Mouse (Mus musculus): ENCODE results near the gene Stac2.

Stac2 gene

DNA sequence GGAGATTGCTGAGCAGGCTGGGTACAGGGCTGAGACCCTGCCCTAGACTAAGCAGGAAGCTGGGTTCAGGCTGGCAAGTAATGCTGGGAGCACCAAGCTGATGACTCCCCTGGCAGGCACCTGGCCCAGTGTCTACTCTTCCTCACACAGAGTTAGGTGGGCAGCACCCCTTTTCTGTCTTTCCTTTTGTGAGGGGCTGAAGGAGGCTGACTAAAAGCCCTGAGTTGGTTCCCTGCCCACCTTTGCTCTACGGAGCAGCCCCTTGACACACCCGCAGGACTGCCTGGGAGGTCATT, 2.8 kb downstream of the Stac2 start:
- no peak for DNase-seq (ENCODE audit: low read depth)

DNA sequence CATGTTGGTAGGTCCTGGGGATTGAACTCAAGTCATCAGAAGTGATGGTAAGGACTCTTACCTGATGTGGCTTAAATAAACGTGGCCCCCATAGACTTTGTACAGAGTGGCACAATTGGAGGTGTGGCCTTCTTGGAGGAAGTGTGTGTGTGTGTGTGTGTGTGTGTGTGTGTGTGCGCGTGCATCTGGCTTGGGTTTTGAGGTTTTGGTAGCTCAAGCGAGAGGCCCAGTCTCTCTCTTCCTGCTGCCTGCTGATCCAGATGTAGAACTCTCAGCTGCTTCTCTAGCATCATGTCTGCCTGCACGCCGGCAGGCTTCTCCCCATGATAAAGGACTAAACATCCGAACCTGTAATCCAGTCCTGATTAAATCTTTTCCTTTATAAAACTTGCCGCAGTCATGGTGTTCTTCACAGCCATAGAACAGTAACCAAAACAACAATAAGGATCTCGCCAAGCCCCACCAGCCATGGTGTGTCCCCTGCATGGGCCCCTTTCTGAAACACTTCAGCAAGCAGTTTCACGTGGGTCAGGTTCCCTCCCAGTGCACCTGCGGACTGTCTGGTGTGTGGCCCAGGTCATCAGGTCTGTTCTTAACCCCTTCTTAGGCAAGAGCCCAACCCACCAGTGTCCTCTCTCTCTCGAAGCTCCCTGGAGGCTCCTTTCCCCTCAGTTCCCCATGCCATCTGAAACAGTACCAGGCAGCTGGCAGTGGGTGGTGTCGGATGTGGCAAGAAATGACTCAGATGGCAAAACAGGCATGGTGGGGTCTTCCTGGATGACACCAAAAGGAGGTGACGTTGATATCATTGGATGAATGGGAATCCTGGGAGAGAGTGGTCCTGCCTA, 3.4 kb downstream of the Stac2 start:
- peak; percentile 57 for DNase-seq (ENCODE audit: low read depth)

DNA sequence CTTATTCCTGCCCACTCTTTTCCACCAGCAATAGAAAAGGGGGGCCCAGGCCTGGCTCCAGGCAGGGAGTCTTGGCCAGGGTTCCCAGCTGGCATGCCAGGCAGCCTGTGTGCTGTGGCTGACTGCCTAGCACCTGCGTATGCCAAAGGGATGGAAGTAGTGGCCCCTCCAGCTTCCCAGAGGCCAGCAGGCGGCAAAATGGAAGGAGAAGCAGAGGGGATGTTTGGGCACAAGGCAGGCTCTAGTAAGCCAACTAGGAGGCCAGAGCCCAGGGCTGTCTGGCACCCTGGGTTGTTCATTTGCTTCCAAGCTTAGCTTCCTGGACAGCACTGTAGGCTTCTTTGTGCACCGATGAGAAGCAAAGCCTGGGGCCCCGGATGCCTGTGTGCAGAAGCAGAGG, 5.5 kb downstream of the Stac2 start:
- DNase-seq (ENCODE audit: low read depth): no peak

GRCm38 (mm10) chr11:98046466-98046865, 6.8 kb downstream of the Stac2 start:
- DNase-seq (ENCODE audit: low read depth): no peak

DNA sequence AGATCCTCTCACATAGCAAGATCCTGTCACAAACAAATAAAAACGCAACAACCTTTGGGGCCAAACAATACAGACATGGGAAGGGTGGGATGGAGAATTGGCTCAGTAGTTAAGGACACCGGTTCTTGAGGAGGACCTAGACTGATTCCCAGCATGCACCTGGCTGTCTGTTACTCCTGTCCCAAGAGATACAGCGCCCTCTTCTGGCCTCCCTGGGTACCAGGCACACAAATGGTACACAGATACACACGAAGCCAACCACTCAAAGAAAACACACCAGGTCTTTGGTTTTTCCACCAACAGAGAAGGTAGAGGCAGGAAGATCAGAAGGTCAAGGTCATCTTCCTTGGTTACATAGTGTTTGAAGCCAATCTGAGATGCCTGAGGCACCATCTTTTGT, 7.7 kb downstream of the Stac2 start:
- no peak for DNase-seq (ENCODE audit: low read depth)

- no peak for DNase-seq (ENCODE audit: low read depth)
Measured at GRCm38 (mm10) chr11:98044074-98044473, 9.2 kb downstream of the Stac2 start.

- no peak for DNase-seq (ENCODE audit: low read depth)
Measured at GRCm38 (mm10) chr11:98042741-98043140, 10.5 kb downstream of the Stac2 start.

- DNase-seq (ENCODE audit: low read depth): no peak
Measured at GRCm38 (mm10) chr11:98040975-98041374, 12.3 kb downstream of the Stac2 start.

- DNase-seq (ENCODE audit: low read depth): no peak
Measured at GRCm38 (mm10) chr11:98037871-98038270, 15.4 kb downstream of the Stac2 start.

DNA sequence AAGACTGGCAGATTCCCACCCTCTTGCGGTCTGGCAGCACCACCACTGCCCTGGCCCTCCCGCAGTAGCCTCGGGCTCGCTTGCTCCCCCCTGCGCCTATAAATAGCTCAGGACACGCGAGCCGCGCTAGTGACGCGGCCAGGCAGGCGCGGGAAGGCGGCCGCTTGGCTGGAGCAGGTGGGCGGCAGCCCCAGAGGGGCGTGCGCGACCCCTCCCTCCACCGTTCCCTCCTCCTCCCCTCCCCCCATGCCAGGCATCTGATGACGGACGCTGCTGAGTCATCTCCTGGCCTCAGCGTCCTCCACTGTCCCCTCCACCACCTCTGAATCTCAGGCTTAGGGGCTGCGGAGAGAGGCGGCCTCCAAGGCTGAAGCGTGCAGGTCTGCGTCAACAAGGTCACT, 17.3 kb downstream of the Stac2 start:
- no peak for DNase-seq (ENCODE audit: low read depth)

DNA sequence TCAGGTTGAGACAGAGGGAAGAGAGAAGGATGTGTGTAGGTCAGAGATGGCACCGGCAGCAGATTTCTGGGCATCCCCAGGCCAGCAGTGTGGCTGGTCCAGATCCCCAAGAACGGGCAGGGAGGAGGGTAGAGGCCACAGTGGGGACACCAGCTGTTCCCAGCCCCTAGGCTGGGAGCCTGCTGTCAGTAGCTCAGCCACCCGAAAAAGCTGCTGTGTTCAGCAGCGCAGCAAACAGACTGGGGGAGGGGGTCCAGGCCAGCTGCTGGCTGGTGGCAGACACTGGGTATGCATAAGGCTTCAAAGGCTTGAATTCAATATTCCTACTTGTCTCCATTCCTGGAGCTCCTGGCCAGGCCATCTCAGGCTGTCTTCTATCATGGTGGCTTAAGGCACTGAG, 18.4 kb downstream of the Stac2 start:
- DNase-seq (ENCODE audit: low read depth): no peak

- no peak for DNase-seq (ENCODE audit: low read depth)
Measured at GRCm38 (mm10) chr11:98034061-98034460, 19.2 kb downstream of the Stac2 start.

DNA sequence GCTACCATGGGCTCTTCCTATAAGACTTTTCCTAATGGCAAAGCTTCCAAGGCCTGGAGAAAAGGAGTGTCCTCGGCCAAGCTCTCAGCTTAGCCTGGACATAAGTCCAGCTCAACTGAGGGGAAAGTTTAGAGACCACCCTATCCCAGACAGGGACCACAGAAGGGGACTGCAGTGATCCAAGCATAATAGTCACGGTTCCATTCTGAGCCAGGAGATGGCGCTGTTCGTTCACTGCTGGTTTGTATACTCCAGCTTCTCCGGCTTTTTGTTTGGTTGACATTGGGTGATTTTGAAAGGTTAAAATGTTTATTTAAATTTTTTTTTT, 21.9 kb downstream of the Stac2 start:
- DNase-seq (ENCODE audit: low read depth): peak; percentile 87

- peak; percentile 51 for DNase-seq (ENCODE audit: low read depth)
Measured at GRCm38 (mm10) chr11:98030701-98031442, 22.4 kb downstream of the Stac2 start.

GRCm38 (mm10) chr11:98027785-98028184, 25.5 kb downstream of the Stac2 start:
- no peak for DNase-seq (ENCODE audit: low read depth)

- DNase-seq (ENCODE audit: low read depth): no peak
Measured at GRCm38 (mm10) chr11:98027297-98027688, 26.0 kb downstream of the Stac2 start.

- peak; percentile 96 for DNase-seq (ENCODE audit: low read depth)
Measured at GRCm38 (mm10) chr11:98026570-98027296, 26.5 kb downstream of the Stac2 start, which contains the start of gene Rpl19. Rpl19 (plus strand) TSS chr11:98026710.

DNA sequence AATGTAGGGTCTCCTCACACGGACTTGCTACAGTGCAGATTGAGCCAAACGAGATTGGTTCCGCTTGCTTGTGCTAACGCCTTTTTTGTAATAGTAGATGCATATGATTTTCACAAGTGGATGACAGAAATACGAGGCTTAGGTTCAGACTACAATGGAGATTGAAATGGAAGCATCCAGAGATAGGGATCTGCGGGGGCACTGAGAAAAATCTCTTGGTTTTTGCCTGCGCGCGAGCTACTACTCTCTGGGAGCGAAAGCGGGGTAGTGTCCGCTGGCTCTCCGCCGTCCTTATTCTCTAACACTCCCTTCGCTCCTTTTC, 27.1 kb downstream of the Stac2 start:
- DNase-seq (ENCODE audit: low read depth): no peak

DNA sequence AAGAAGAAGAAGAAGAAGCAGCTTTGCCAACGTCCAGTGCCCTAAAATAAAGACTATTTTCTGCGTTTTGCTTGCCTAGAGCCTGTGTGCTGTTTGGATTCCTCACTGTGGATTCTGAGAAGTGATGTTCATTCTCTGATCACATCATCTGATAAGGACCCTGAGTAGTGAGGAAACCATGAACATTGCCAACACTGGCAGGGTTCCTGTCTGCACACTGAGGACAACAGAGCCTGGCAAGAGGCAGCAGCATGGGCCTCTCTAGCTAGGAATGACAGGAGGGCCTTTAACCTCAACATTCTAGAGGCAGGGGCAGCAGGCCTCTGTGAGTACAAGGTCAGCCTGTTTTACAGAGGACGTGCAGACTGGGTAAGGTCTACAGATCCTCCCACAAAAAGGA, 28.7 kb downstream of the Stac2 start:
- no peak for DNase-seq (ENCODE audit: low read depth)

- peak; percentile 70 for DNase-seq (ENCODE audit: low read depth)
Measured at GRCm38 (mm10) chr11:98022555-98023371, 30.5 kb downstream of the Stac2 start, which contains the start of gene Cacnb1. Cacnb1 (minus strand) TSS chr11:98023034.

DNA sequence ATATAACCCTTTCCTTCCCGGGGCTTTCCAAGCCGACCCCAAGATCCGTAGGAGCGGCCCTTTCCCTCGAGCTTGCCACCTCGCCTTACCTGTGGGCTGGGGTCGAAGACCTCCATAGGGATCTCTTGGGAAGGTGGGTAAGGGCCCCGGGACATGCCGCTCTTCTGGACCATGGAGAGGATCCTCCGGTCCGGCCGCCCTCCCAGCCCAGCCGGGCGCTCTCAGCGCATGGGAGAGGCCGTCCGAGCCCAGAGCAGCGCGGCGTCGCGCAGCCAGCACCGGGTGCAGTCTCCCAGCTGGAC, 31.1 kb downstream of the Stac2 start:
- DNase-seq (ENCODE audit: low read depth): no peak

GRCm38 (mm10) chr11:98021565-98022252, 31.6 kb downstream of the Stac2 start:
- DNase-seq (ENCODE audit: low read depth): peak; percentile 43

All from naive thymus-derived CD4-positive, alpha-beta T cell, adult 2 months (primary cell).